Mouse (Mus musculus): ENCODE measurements at regions not wholly inside any gene's neighbourhood (a gene's known extent, or its start where the extent isn't known, plus 50 kb on each side); places are given as distances from the start of the nearest gene placed in this dataset.

DNA sequence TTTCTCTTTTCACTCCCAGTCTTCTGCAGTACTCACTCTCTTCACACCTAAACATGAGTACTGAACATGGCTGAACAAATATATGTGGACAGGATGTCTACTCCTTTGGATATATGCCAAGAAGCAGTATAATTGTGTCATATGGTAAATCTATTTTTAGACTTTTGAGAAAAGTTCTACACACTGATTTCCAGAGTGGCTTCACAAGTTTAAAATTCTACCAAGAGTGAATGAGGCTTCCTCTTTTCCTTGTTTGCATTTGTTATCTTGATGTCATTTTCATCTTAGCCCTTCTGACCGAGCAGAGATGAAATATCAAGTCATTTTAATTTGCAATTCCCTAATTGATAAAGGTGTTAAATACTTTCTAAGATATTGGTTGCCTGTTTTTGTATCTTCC is 1254.6 kb upstream of the Zeb2 start:
- TF ChIP-seq CTCF (IDR thresholded peaks at IDR 0.05; ENCODE audit: control insufficient read depth, insufficient read depth, low read length) (no peak), POLR2A (IDR thresholded peaks at IDR 0.05; ENCODE audit: borderline replicate concordance, control insufficient read depth, low read depth, low read length) (no peak)
